Mouse (Mus musculus): ENCODE measurements around the gene Mphosph6.
A peak's percentile ranks its signal among the peaks of the same experiment; 100 is the strongest.

Gene Mphosph6

GRCm38 (mm10) chr8:117801443-117802298, at the start of gene Mphosph6:
Gene Mphosph6 (minus strand): TSS chr8:117801943.
- peak; percentile 91 to 95 for DNase-seq (ENCODE audit: low spot score in 2 of 2)

- no peak for DNase-seq (ENCODE audit: low spot score in 2 of 2)
These were observed 48.7 kb upstream of the Mphosph6 start for GRCm38 (mm10) chr8:117850420-117850819.

- no peak for DNase-seq (ENCODE audit: low spot score in 2 of 2)
These were observed 46.1 kb upstream of the Mphosph6 start for GRCm38 (mm10) chr8:117847865-117848264.

GRCm38 (mm10) chr8:117843694-117844093, 42.0 kb upstream of the Mphosph6 start:
- no peak for DNase-seq (ENCODE audit: low spot score in 2 of 2)

GRCm38 (mm10) chr8:117813524-117813923, 11.8 kb upstream of the Mphosph6 start:
- no peak for DNase-seq (ENCODE audit: low spot score in 2 of 2)

- DNase-seq (ENCODE audit: low spot score in 2 of 2): no peak
These were observed 8.9 kb upstream of the Mphosph6 start for GRCm38 (mm10) chr8:117810676-117811075.

- no peak for DNase-seq (ENCODE audit: low spot score in 2 of 2)
These were observed 3.7 kb upstream of the Mphosph6 start for GRCm38 (mm10) chr8:117805419-117805818.

GRCm38 (mm10) chr8:117802299-117802689, 551 bp upstream of the Mphosph6 start:
- no peak for DNase-seq (ENCODE audit: low spot score in 2 of 2)

GRCm38 (mm10) chr8:117798066-117798465, 3.7 kb downstream of the Mphosph6 start:
- DNase-seq (ENCODE audit: low spot score in 2 of 2): no peak

- no peak for DNase-seq (ENCODE audit: low spot score in 2 of 2)
These were observed 5.3 kb downstream of the Mphosph6 start for GRCm38 (mm10) chr8:117796464-117796863.

- DNase-seq (ENCODE audit: low spot score in 2 of 2): no peak
These were observed 7.2 kb downstream of the Mphosph6 start for GRCm38 (mm10) chr8:117794581-117794980.

- DNase-seq (ENCODE audit: low spot score in 2 of 2): no peak
These were observed 9.1 kb downstream of the Mphosph6 start for GRCm38 (mm10) chr8:117792616-117793144.

- DNase-seq (ENCODE audit: low spot score in 2 of 2): no peak
These were observed 15.3 kb downstream of the Mphosph6 start for GRCm38 (mm10) chr8:117786428-117786827.

- DNase-seq (ENCODE audit: low spot score in 2 of 2): no peak
These were observed 18.7 kb downstream of the Mphosph6 start for GRCm38 (mm10) chr8:117783021-117783420.

- DNase-seq (ENCODE audit: low spot score in 2 of 2): no peak
These were observed 20.2 kb downstream of the Mphosph6 start for GRCm38 (mm10) chr8:117781375-117782129.

GRCm38 (mm10) chr8:117779344-117779743, 22.4 kb downstream of the Mphosph6 start:
- DNase-seq (ENCODE audit: low spot score in 2 of 2): no peak

GRCm38 (mm10) chr8:117778531-117779322, 23.0 kb downstream of the Mphosph6 start:
- DNase-seq (ENCODE audit: low spot score in 2 of 2): no peak

GRCm38 (mm10) chr8:117776075-117776474, 25.7 kb downstream of the Mphosph6 start:
- DNase-seq (ENCODE audit: low spot score in 2 of 2): no peak

GRCm38 (mm10) chr8:117775626-117776025, 26.1 kb downstream of the Mphosph6 start:
- no peak for DNase-seq (ENCODE audit: low spot score in 2 of 2)

- DNase-seq (ENCODE audit: low spot score in 2 of 2): no peak
These were observed 29.1 kb downstream of the Mphosph6 start for GRCm38 (mm10) chr8:117772597-117772996.

- DNase-seq (ENCODE audit: low spot score in 2 of 2): no peak
These were observed 29.6 kb downstream of the Mphosph6 start for GRCm38 (mm10) chr8:117772126-117772525.

All from heart, adult 9 months (tissue).